Mouse (Mus musculus) hindbrain, embryonic 11.5 days (tissue): Measurements from ENCODE around the gene Tpgs1. TPM values are rescaled to one million over a fixed set of nuclear protein-coding genes. Genes with fewer than 3 reads are reported as not detected.

Experiments
- ATAC-seq: fragments of 200-750 bp; cut with Nextera tagmentation; 2 replicates; pipeline ENCODE4 v1.8.0; 2017; ENCODE audit warnings: mild to moderate bottlenecking, moderate TSS enrichment, moderate library complexity; ENCODE audit not compliant: low FRiP score
- DNase-seq: peaks from one replicate; pipeline ENCODE4 v3.0.0-alpha.2; 2015; ENCODE audit warnings: low spot score
- H3K27ac ChIP-seq: fragments of 300-500 bp; sonication (generic); 2 replicates; pipeline ENCODE4 v1.5.1; 2014; ENCODE audit warnings: mild to moderate bottlenecking, low read depth, low read length
- H3K27me3 ChIP-seq: fragments of 300-500 bp; sonication (generic); 2 replicates; pipeline ENCODE4 v1.6.1; 2014; ENCODE audit warnings: mild to moderate bottlenecking, low read length, moderate library complexity, mixed read lengths; ENCODE audit not compliant: control insufficient read depth, insufficient read depth
- H3K36me3 ChIP-seq: fragments of 300-500 bp; sonication (generic); 2 replicates; pipeline ENCODE4 v1.6.1; 2014; ENCODE audit warnings: mild to moderate bottlenecking, low read length, moderate library complexity, mixed read lengths; ENCODE audit not compliant: control insufficient read depth, insufficient read depth
- H3K4me1 ChIP-seq: fragments of 300-500 bp; sonication (generic); replicated peaks from 2 replicates; pipeline ENCODE4 v1.6.1; 2014; ENCODE audit warnings: low read length, mixed read lengths; ENCODE audit not compliant: control insufficient read depth, insufficient read depth
- H3K4me2 ChIP-seq: fragments of 300-500 bp; sonication (generic); replicated peaks from 2 replicates; pipeline ENCODE4 v1.6.1; 2014; ENCODE audit warnings: mild to moderate bottlenecking, low read depth, low read length
- H3K4me3 ChIP-seq: fragments of 300-500 bp; sonication (generic); 2 replicates; pipeline ENCODE4 v1.5.1; 2014; ENCODE audit warnings: low read depth, low read length
- H3K9ac ChIP-seq: fragments of 300-500 bp; sonication (generic); 2 replicates; pipeline ENCODE4 v1.6.1; 2014; ENCODE audit warnings: low read depth, low read length
- H3K9me3 ChIP-seq: fragments of 300-500 bp; sonication (generic); 2 replicates; pipeline ENCODE4 v1.6.1; 2016; ENCODE audit warnings: low read length; ENCODE audit not compliant: control insufficient read depth
- WGBS: fragments of 180-500 bp; shearing (Covaris S2); extraction: QIAGEN DNeasy Blood & Tissue Kit; methylation state at CpG from one replicate; pipeline ENCODE4 v1.1.7; 2014; 5-methylcytosine and 5-hydroxymethylcytosine counted together
- polyA plus RNA-seq: library from polyadenylated mRNA; unstranded; fragments of >200 nt; fragmentation: Nextera tagmentation; extraction: Ambion mirVana; gene quantifications from 2 replicates; pipeline ENCODE4 v1.2.1, GENCODE M21; 2014

Tpgs1 gene
- polyA plus RNA-seq, 1 experiment from 2014 or later, result 70.8 TPM

DNA sequence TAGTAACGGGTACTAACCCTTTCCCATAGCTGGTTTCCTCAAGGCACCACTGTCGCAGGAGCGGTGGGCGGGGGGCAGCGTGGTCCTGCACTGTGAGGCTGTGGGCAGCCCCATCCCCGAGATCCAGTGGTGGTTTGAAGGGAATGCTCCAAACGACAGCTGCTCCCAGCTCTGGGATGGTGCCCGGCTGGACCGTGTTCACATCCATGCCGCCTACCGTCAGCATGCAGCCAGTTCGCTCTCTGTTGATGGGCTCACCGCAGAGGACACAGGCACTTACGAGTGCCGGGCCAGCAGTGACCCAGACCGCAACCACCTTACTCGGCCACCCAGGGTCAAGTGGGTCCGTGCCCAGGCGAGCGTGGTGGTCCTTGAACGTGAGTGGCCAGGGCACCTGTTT, 39.5 kb downstream of the Tpgs1 start:
- ATAC-seq (no peak), DNase-seq (no peak)
- Histone ChIP-seq H3K4me2 (no peak overlapping the region), H3K4me1 (peaks cover 5% of the 10 kb centered on the region), H3K27ac (no peak overlapping the region), H3K36me3 (peaks cover 12% of the 10 kb centered on the region), H3K4me3 (no peak overlapping the region), H3K9ac (0 out of 2 replicates have a peak overlapping the region, but pooled peaks have one; percentile 11), H3K27me3 (no peaks in the 10 kb centered on the region), H3K9me3 (no peaks in the 10 kb centered on the region)
- WGBS, result 93% methylated on average over 21 of the region's 21 CpGs

DNA sequence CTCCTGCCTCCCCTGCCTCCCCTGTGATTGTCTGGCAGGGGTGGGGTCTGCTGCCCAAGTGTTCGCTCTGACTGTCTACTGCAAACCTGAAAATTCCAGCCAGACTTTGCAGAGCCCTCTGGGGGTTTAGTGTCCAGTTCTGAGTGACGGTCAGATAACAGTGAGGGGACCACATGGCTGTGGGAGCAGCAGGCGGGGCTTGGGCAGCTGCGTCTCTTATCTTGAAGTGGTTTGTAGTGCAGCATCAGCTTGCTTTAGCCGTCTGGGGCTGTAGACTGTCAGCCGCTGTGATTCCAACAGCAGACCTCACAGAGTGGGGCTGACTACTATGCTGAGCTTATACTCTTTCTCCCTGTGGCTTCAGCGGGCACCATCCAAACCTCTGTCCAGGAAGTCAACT, 40.1 kb downstream of the Tpgs1 start:
- Histone ChIP-seq H3K9ac (no peak overlapping the region), H3K27ac (no peak overlapping the region)
- WGBS, result 89% methylated on average over 7 of the region's 7 CpGs

GRCm38 (mm10) chr10:79712029-79712428, 42.9 kb downstream of the Tpgs1 start:
- Histone ChIP-seq H3K4me3 (no peak overlapping the region), H3K27ac (no peak overlapping the region), H3K4me2 (no peak overlapping the region), H3K4me1 (no peaks in the 10 kb centered on the region), H3K27me3 (peaks cover 23% of the 10 kb centered on the region), H3K9me3 (no peaks in the 10 kb centered on the region), H3K9ac (no peak overlapping the region), H3K36me3 (peaks cover 12% of the 10 kb centered on the region)
- DNase-seq, result peak; percentile 28
- 76% methylated on average over 1 of the region's 1 CpGs for WGBS
- ATAC-seq, result peak; percentile 6; the same call in 1 of the 2 replicates

More for the DNA sequence above, 40.1 kb downstream of the Tpgs1 start:
- Histone ChIP-seq H3K27me3 (no peaks in the 10 kb centered on the region), H3K4me2 (no peak overlapping the region), H3K4me3 (no peak overlapping the region), H3K9me3 (no peaks in the 10 kb centered on the region), H3K4me1 (peaks cover 5% of the 10 kb centered on the region), H3K36me3 (peaks cover 12% of the 10 kb centered on the region)
- ATAC-seq (no peak), DNase-seq (no peak)

DNA sequence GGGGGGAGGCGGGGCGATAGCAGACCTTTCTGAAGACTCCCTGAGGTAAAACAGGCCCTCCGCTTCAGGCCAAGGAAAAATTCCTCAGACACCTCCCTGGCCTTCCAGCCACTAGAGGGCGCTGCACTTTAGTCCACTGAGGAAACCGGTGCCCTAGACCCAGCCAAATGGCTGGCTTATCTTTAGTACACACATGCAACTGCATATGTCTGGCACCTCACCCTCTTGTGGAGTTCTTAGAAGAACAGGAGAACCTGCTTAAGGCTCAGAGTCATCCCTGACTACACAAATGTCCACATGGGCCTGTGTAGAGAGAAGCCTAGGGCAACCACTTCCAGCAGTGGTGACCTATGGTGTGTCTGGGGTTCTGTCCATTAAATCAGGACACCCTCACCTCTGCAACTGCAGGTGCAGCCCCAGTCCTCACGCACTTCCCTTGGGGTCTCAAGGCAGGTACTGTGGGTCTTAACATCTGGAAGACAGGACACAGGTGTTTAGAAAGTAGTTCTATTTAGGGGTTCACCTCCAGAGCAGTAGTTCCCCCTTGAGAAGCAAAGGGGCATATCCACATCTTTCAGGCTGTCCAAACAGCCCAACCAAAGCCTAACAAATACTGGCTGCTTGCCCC, 43.4 kb downstream of the Tpgs1 start:
- ATAC-seq (peak; percentile 39; the same call in 1 of the 2 replicates), DNase-seq (peak; percentile 88)
- no peaks in the 10 kb centered on the region for H3K9me3 ChIP-seq
- H3K4me2 ChIP-seq, result no peak overlapping the region
- peaks cover 12% of the 10 kb centered on the region for H3K36me3 ChIP-seq
- no peak overlapping the region for H3K27ac ChIP-seq
- no peak overlapping the region for H3K4me3 ChIP-seq
- no peaks in the 10 kb centered on the region for H3K4me1 ChIP-seq
- 7% methylated on average over 5 of the region's 6 CpGs for WGBS
- no peak overlapping the region for H3K9ac ChIP-seq
- peaks cover 29% of the 10 kb centered on the region for H3K27me3 ChIP-seq

DNA sequence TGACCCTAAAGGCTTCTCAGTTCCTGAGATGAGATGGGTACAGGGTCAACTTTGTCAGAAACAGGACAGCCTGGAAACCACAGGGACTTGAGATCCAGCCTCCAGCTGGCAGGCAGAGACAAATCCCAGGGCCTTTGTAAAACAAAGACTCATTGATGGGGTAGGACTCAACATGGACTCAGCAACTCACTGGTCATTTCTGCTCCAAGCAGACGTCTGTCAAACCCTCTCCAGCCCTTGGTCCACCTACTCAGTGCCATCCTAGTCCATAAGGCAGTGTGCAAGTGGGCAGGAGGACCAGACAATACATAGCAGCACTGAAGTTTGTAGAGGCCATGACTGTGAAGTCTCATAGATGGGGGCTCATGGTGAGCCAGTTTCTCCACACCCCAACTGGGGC, 44.0 kb downstream of the Tpgs1 start:
- ATAC-seq (no peak), DNase-seq (no peak)
- Histone ChIP-seq H3K4me3 (no peak overlapping the region), H3K4me1 (no peaks in the 10 kb centered on the region), H3K9ac (no peak overlapping the region), H3K27me3 (peaks cover 34% of the 10 kb centered on the region), H3K36me3 (peaks cover 12% of the 10 kb centered on the region), H3K9me3 (no peaks in the 10 kb centered on the region), H3K4me2 (no peak overlapping the region), H3K27ac (no peak overlapping the region)
- 33% methylated on average over 1 of the region's 1 CpGs for WGBS

- H3K4me1 ChIP-seq, result no peaks in the 10 kb centered on the region
- DNase-seq, result no peak
- H3K4me2 ChIP-seq, result no peak overlapping the region
- no peaks in the 10 kb centered on the region for H3K9me3 ChIP-seq
- no peak overlapping the region for H3K27ac ChIP-seq
- WGBS, result 68% methylated on average over 4 of the region's 4 CpGs
- no peak for ATAC-seq
- H3K9ac ChIP-seq, result no peak overlapping the region
- H3K36me3 ChIP-seq, result peaks cover 7% of the 10 kb centered on the region
- peaks cover 45% of the 10 kb centered on the region for H3K27me3 ChIP-seq
- H3K4me3 ChIP-seq, result no peak overlapping the region
Observed at GRCm38 (mm10) chr10:79714996-79715395, 45.8 kb downstream of the Tpgs1 start.

- no peaks in the 10 kb centered on the region for H3K9me3 ChIP-seq
- ATAC-seq, result peak; percentile 45
Observed at GRCm38 (mm10) chr10:79716254-79716987, 47.3 kb downstream of the Tpgs1 start, which contains the start of gene Hcn2. Gene Hcn2, plus strand, starts transcription at chr10:79716634.

DNA sequence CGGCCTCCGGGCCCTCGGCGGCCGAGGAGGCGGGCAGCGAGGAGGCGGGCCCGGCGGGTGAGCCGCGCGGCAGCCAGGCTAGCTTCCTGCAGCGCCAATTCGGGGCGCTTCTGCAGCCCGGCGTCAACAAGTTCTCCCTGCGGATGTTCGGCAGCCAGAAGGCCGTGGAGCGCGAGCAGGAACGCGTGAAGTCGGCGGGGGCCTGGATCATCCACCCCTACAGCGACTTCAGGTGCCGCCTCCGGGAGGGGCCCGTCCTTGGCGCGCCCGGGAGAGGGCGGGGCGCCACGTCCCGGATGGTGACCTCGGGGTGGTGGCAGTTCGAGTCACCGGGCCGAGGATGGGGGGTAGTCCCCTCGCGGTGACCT, 47.8 kb downstream of the Tpgs1 start:
- ATAC-seq (no peak), DNase-seq (peak; percentile 51)
- H3K9me3 ChIP-seq, result no peaks in the 10 kb centered on the region
- peak overlapping the region; percentile 73 for H3K4me2 ChIP-seq
- peaks cover 45% of the 10 kb centered on the region for H3K27me3 ChIP-seq
- H3K27ac ChIP-seq, result no peak overlapping the region
- H3K4me3 ChIP-seq, result peak overlapping the region; percentile 37
- H3K9ac ChIP-seq, result 0 out of 2 replicates have a peak overlapping the region, but pooled peaks have one; percentile 3
- no peaks in the 10 kb centered on the region for H3K4me1 ChIP-seq
- H3K36me3 ChIP-seq, result no peaks in the 10 kb centered on the region
- 1% methylated on average over 41 of the region's 44 CpGs for WGBS

More at GRCm38 (mm10) chr10:79716254-79716987, 47.3 kb downstream of the Tpgs1 start, which contains the start of gene Hcn2:
- H3K36me3 ChIP-seq, result no peaks in the 10 kb centered on the region
- H3K4me3 ChIP-seq, result peak within 1 kb of the TSS; percentile 37
- H3K9ac ChIP-seq, result peak within 1 kb of the TSS; percentile 50; the same call in 1 of the 2 replicates
- WGBS, result 2% methylated on average over 44 of the region's 91 CpGs
- peak; percentile 51 for DNase-seq
- no peak within 1 kb of the TSS for H3K27ac ChIP-seq
- H3K4me2 ChIP-seq, result peak within 1 kb of the TSS; percentile 73
- no peaks in the 10 kb centered on the region for H3K4me1 ChIP-seq
- peaks cover 45% of the 10 kb centered on the region for H3K27me3 ChIP-seq
